In genomic region chr11:100147566-100148353, GRCm38 (mm10) we compare ENCODE assay signal across 30 mouse cellular contexts. TPM values are rescaled to one million over a fixed set of nuclear protein-coding genes. Genes with fewer than 3 reads are reported as not detected.
A peak's percentile ranks its signal among the peaks of the same experiment; 100 is the strongest.
DNase-seq lines count a peak whose midpoint lies in the region; ATAC-seq and TF ChIP-seq lines count a peak whose summit lies in the region.
"Had no signal": no experiment of that assay in that cellular context is flagged by ENCODE, and none has a peak within 500 bp of the region (broad histone marks: within the 10 kb centered on the region; RNA-seq: fewer than 3 reads in every experiment).

No protein-coding gene starts in this region.

- no peak overlapping the region for H3K4me3 ChIP-seq in heart, postnatal 0 days (ENCODE audit: low read depth, low read length)
- H3K4me3 ChIP-seq in embryonic fibroblast, embryonic 13.5 days (ENCODE audit: insufficient read depth, low read length), result no peak overlapping the region
- no peak overlapping the region for H3K4me3 ChIP-seq in small intestine, adult 2 months (ENCODE audit: low read depth, low read length)
- H3K4me3 ChIP-seq in neural tube, embryonic 15.5 days (replicated peaks), result no peak overlapping the region
- H3K4me3 ChIP-seq in forebrain, embryonic 10.5 days, result no peak overlapping the region
- H3K4me3 ChIP-seq: hindbrain, embryonic 10.5 days; limb, embryonic 12.5 days; liver, embryonic 12.5 days; lung, embryonic 15.5 days had no signal

- no peak for ATAC-seq in heart, postnatal 0 days (ENCODE audit: insufficient read depth, low read depth)
- ATAC-seq in neural tube, embryonic 15.5 days (ENCODE audit: low FRiP score), result no peak
- ATAC-seq: activated CD4-positive, CD25-positive, alpha-beta regulatory T cell, adult 4 months; forebrain, postnatal 0 days; hindbrain, postnatal 0 days; liver, embryonic 12.5 days had no signal

- H3K4me2 ChIP-seq in heart, postnatal 0 days (ENCODE audit: low read depth, low read length), result no peak overlapping the region
- no peak overlapping the region for H3K4me2 ChIP-seq in neural tube, embryonic 15.5 days
- H3K4me2 ChIP-seq: limb, embryonic 12.5 days; liver, embryonic 12.5 days; lung, embryonic 15.5 days; midbrain, embryonic 11.5 days had no signal

- 43% methylated on average over 5 of the region's 5 CpGs for whole genome bisulfite sequencing in heart, postnatal 0 days
- WGBS in small intestine, adult 2 months, result 21% methylated on average over 5 of the region's 5 CpGs
- WGBS in neural tube, embryonic 15.5 days, result 61% methylated on average over 5 of the region's 5 CpGs
- 73% methylated on average over 5 of the region's 5 CpGs for WGBS in forebrain, embryonic 10.5 days

- H3K27ac ChIP-seq in heart, postnatal 0 days (ENCODE audit: low read depth), result peak overlapping the region; percentile 36; the same call in 1 of the 2 replicates
- peak overlapping the region; percentile 90 for H3K27ac ChIP-seq in embryonic fibroblast, embryonic 13.5 days (ENCODE audit: insufficient read depth, low read length)
- peak overlapping the region; percentile 75 for H3K27ac ChIP-seq in small intestine, adult 2 months (ENCODE audit: insufficient read depth, low read depth, low read length)
- no peak overlapping the region for H3K27ac ChIP-seq in neural tube, embryonic 15.5 days (replicated peaks)
- no peak overlapping the region for H3K27ac ChIP-seq in forebrain, embryonic 10.5 days
- H3K27ac ChIP-seq: hindbrain, embryonic 10.5 days; hindbrain, postnatal 0 days; limb, embryonic 12.5 days; liver, embryonic 12.5 days; macrophage had no signal

- peaks cover 14% of the 10 kb centered on the region for H3K4me1 ChIP-seq in heart, postnatal 0 days (ENCODE audit: control insufficient read depth, insufficient read depth)
- H3K4me1 ChIP-seq in embryonic fibroblast, embryonic 13.5 days (ENCODE audit: control insufficient read depth, insufficient read depth, low read length), result peaks cover 7% of the 10 kb centered on the region
- H3K4me1 ChIP-seq in small intestine, adult 2 months (ENCODE audit: control insufficient read depth, insufficient read depth, insufficient read length, low read length), result peaks cover 39% of the 10 kb centered on the region
- peaks cover 12% of the 10 kb centered on the region for H3K4me1 ChIP-seq in neural tube, embryonic 15.5 days
- H3K4me1 ChIP-seq in forebrain, embryonic 10.5 days, result peaks cover 18% of the 10 kb centered on the region
- H3K4me1 ChIP-seq: liver, embryonic 12.5 days had no signal

- no peak for TF ChIP-seq CTCF in heart, postnatal 0 days (IDR thresholded peaks at IDR 0.05; ENCODE audit: low read depth)
- TF ChIP-seq CTCF in embryonic fibroblast, embryonic 13.5 days (IDR thresholded peaks at IDR 0.05; ENCODE audit: borderline replicate concordance, insufficient read depth, low read length), result no peak
- no peak for TF ChIP-seq CTCF in small intestine, adult 2 months (IDR thresholded peaks at IDR 0.05; ENCODE audit: extremely low read depth, insufficient read length, insufficient replicate concordance, low read depth, low read length)

- no peak for TF ChIP-seq EP300 in heart, postnatal 0 days (IDR thresholded peaks at IDR 0.05; ENCODE audit: low read depth)

- no peak for DNase-seq in heart, postnatal 0 days (ENCODE audit: low spot score)
- DNase-seq in heart, adult 18-20 months, result no peak
- DNase-seq in forebrain, embryonic 10.5 days (ENCODE audit: extremely low spot score, low spot score), result no peak
- DNase-seq in kidney, postnatal 25 days, result no peak
- DNase-seq: adrenal gland, postnatal 36 days; cerebellum, adult 18-20 months; cerebellum, postnatal 25 days; embryo, embryonic 11 days; forebrain, postnatal 0 days; kidney, adult 8-10 months; kidney, postnatal 14 days; right cerebral cortex, adult 18-20 months; spleen, adult 18-20 months had no signal

- no peaks in the 10 kb centered on the region for H3K9me3 ChIP-seq in heart, postnatal 0 days (replicated peaks; ENCODE audit: control insufficient read depth, low read length)
- no peaks in the 10 kb centered on the region for H3K9me3 ChIP-seq in neural tube, embryonic 15.5 days (replicated peaks)
- H3K9me3 ChIP-seq in forebrain, embryonic 10.5 days, result no peaks in the 10 kb centered on the region
- H3K9me3 ChIP-seq: hindbrain, embryonic 10.5 days; limb, embryonic 12.5 days; liver, embryonic 12.5 days; lung, embryonic 15.5 days had no signal

- no peak overlapping the region for H3K9ac ChIP-seq in heart, postnatal 0 days (replicated peaks; ENCODE audit: low read depth, low read length)
- H3K9ac ChIP-seq in neural tube, embryonic 15.5 days (replicated peaks), result no peak overlapping the region
- H3K9ac ChIP-seq: forebrain, postnatal 0 days; limb, embryonic 12.5 days; liver, embryonic 12.5 days; lung, embryonic 15.5 days had no signal

- peaks cover 10% of the 10 kb centered on the region; the same call in 1 of the 2 replicates for H3K27me3 ChIP-seq in heart, postnatal 0 days (ENCODE audit: control insufficient read depth, insufficient read depth, low read length)
- H3K27me3 ChIP-seq in small intestine, adult 2 months (ENCODE audit: control insufficient read depth, insufficient read depth, low read length), result no peaks in the 10 kb centered on the region
- H3K27me3 ChIP-seq in neural tube, embryonic 15.5 days (replicated peaks), result peaks cover 34% of the 10 kb centered on the region
- peaks cover 42% of the 10 kb centered on the region for H3K27me3 ChIP-seq in forebrain, embryonic 10.5 days (ENCODE audit: poor library complexity, severe bottlenecking)

- no peaks in the 10 kb centered on the region for H3K36me3 ChIP-seq in heart, postnatal 0 days (replicated peaks; ENCODE audit: control insufficient read depth, insufficient read depth, low read length)
- peaks cover 11% of the 10 kb centered on the region for H3K36me3 ChIP-seq in small intestine, adult 2 months (ENCODE audit: control insufficient read depth, insufficient read depth, low read length)
- H3K36me3 ChIP-seq in neural tube, embryonic 15.5 days, result no peaks in the 10 kb centered on the region
- no peaks in the 10 kb centered on the region for H3K36me3 ChIP-seq in forebrain, embryonic 10.5 days (replicated peaks)
- H3K36me3 ChIP-seq: hindbrain, embryonic 10.5 days; limb, embryonic 12.5 days; liver, embryonic 12.5 days; lung, embryonic 15.5 days had no signal

- TF ChIP-seq POLR2A in embryonic fibroblast, embryonic 13.5 days (IDR thresholded peaks at IDR 0.05; ENCODE audit: low read depth, low read length), result no peak
- TF ChIP-seq POLR2A in small intestine, adult 2 months (IDR thresholded peaks at IDR 0.05; ENCODE audit: low read depth, low read length), result no peak

RNA-seq across cellular contexts. Expression of gene Krt19, which starts 0.7 kb away (rescaled TPM):
- total RNA-seq in heart, postnatal 0 days (2014; rRNA removed; ENCODE audit: low replicate concordance), result 22.5 and 52.2 TPM in 2 replicates
- polyA plus RNA-seq in heart, postnatal 0 days (2015; fragmentation: Nextera tagmentation; extraction: Ambion mirVana), result 20.6 and 29.3 TPM in 2 replicates
- total RNA-seq in heart, adult 18-20 months (2021), result 1 to 10 TPM; 4.0 to 9.1 TPM
- polyA plus RNA-seq in embryonic fibroblast, embryonic 13.5 days (2011; ENCODE audit: insufficient read length, low read depth, missing spikeins), result 4.7 and 10.8 TPM in 2 replicates
- polyA plus RNA-seq in small intestine, adult 2 months (2012; rRNA removed), result 1,218 and 2,324 TPM in 2 replicates
- 4.5 and 57.6 TPM in 2 replicates for polyA plus RNA-seq in neural tube, embryonic 15.5 days (2015; fragmentation: Nextera tagmentation; extraction: Ambion mirVana)
- 5.3 and 5.4 TPM in 2 replicates for polyA plus RNA-seq in forebrain, embryonic 10.5 days (2016; fragmentation: Nextera tagmentation; extraction: Ambion mirVana)
- polyA plus RNA-seq: activated CD4-positive, CD25-positive, alpha-beta regulatory T cell, adult 4 months; macrophage had no signal

RNA-seq across cellular contexts. Expression of gene Krt15, which starts 12.0 kb away (rescaled TPM):
- total RNA-seq in heart, postnatal 0 days (2014; rRNA removed; ENCODE audit: low replicate concordance), result 0.12 and 8.1 TPM in 2 replicates
- 0.40 and 2.8 TPM in 2 replicates for polyA plus RNA-seq in heart, postnatal 0 days (2015; fragmentation: Nextera tagmentation; extraction: Ambion mirVana)
- total RNA-seq in heart, adult 18-20 months (2021), result 1 to 10 TPM in 1 of 2 experiments, not detected in 1; 1.4 TPM
- polyA plus RNA-seq in embryonic fibroblast, embryonic 13.5 days (2011; ENCODE audit: insufficient read length, low read depth, missing spikeins), result not detected in 2 replicates
- 0.32 and 1.1 TPM in 2 replicates for polyA plus RNA-seq in small intestine, adult 2 months (2012; rRNA removed)
- 3.9 and 4.1 TPM in 2 replicates for polyA plus RNA-seq in neural tube, embryonic 15.5 days (2015; fragmentation: Nextera tagmentation; extraction: Ambion mirVana)
- polyA plus RNA-seq in forebrain, embryonic 10.5 days (2016; fragmentation: Nextera tagmentation; extraction: Ambion mirVana), result 0.55 and 0.77 TPM in 2 replicates
- total RNA-seq: adrenal gland, postnatal 36 days; forebrain, postnatal 0 days; gastrocnemius, adult 18-20 months had no signal
- polyA plus RNA-seq: activated CD4-positive, CD25-positive, alpha-beta regulatory T cell, adult 4 months; macrophage had no signal

RNA-seq across cellular contexts. Expression of gene Krt13, which starts 26.4 kb away (rescaled TPM):
- total RNA-seq in heart, postnatal 0 days (2014; rRNA removed; ENCODE audit: low replicate concordance), result not detected in 2 replicates
- polyA plus RNA-seq in heart, postnatal 0 days (2015; fragmentation: Nextera tagmentation; extraction: Ambion mirVana), result 0.30 TPM in 1 of 2 replicates, not detected in the other
- not detected for total RNA-seq in heart, adult 18-20 months (2021)
- not detected in 2 replicates for polyA plus RNA-seq in embryonic fibroblast, embryonic 13.5 days (2011; ENCODE audit: insufficient read length, low read depth, missing spikeins)
- 1.0 TPM in 1 of 2 replicates, not detected in the other for polyA plus RNA-seq in small intestine, adult 2 months (2012; rRNA removed)
- polyA plus RNA-seq in neural tube, embryonic 15.5 days (2015; fragmentation: Nextera tagmentation; extraction: Ambion mirVana), result 0.24 and 0.37 TPM in 2 replicates
- not detected in 2 replicates for polyA plus RNA-seq in forebrain, embryonic 10.5 days (2016; fragmentation: Nextera tagmentation; extraction: Ambion mirVana)
- total RNA-seq: adrenal gland, postnatal 36 days; forebrain, postnatal 0 days; gastrocnemius, adult 18-20 months; gastrocnemius, postnatal 4 days; hindbrain, postnatal 0 days; layer of hippocampus, postnatal 10 days had no signal
- polyA plus RNA-seq: activated CD4-positive, CD25-positive, alpha-beta regulatory T cell, adult 4 months; forebrain, postnatal 0 days; hindbrain, postnatal 0 days; limb, embryonic 12.5 days; liver, embryonic 12.5 days; macrophage; midbrain, embryonic 11.5 days; neural tube, embryonic 11.5 days had no signal

RNA-seq across cellular contexts. Expression of gene Krt36, which starts 42.3 kb away (rescaled TPM):
- total RNA-seq in heart, postnatal 0 days (2014; rRNA removed; ENCODE audit: low replicate concordance), result not detected in 2 replicates
- polyA plus RNA-seq in heart, postnatal 0 days (2015; fragmentation: Nextera tagmentation; extraction: Ambion mirVana), result not detected in 2 replicates
- not detected for total RNA-seq in heart, adult 18-20 months (2021)
- polyA plus RNA-seq in embryonic fibroblast, embryonic 13.5 days (2011; ENCODE audit: insufficient read length, low read depth, missing spikeins), result not detected in 2 replicates
- not detected in 2 replicates for polyA plus RNA-seq in small intestine, adult 2 months (2012; rRNA removed)
- polyA plus RNA-seq in neural tube, embryonic 15.5 days (2015; fragmentation: Nextera tagmentation; extraction: Ambion mirVana), result 0.14 TPM in 1 of 2 replicates, not detected in the other
- polyA plus RNA-seq in forebrain, embryonic 10.5 days (2016; fragmentation: Nextera tagmentation; extraction: Ambion mirVana), result not detected in 2 replicates
- total RNA-seq: forebrain, postnatal 0 days; gastrocnemius, adult 18-20 months; gastrocnemius, postnatal 4 days; hindbrain, postnatal 0 days; layer of hippocampus, postnatal 10 days had no signal
- polyA plus RNA-seq: activated CD4-positive, CD25-positive, alpha-beta regulatory T cell, adult 4 months; forebrain, postnatal 0 days; heart, embryonic 16.5 days; hindbrain, embryonic 10.5 days; liver, embryonic 12.5 days; macrophage; midbrain, embryonic 11.5 days; neural tube, embryonic 11.5 days had no signal

RNA-seq across cellular contexts. Expression of gene Krt9, which starts 45.3 kb away (rescaled TPM):
- not detected in 2 replicates for total RNA-seq in heart, postnatal 0 days (2014; rRNA removed; ENCODE audit: low replicate concordance)
- polyA plus RNA-seq in heart, postnatal 0 days (2015; fragmentation: Nextera tagmentation; extraction: Ambion mirVana), result not detected in 2 replicates
- total RNA-seq in heart, adult 18-20 months (2021), result not detected
- polyA plus RNA-seq in embryonic fibroblast, embryonic 13.5 days (2011; ENCODE audit: insufficient read length, low read depth, missing spikeins), result not detected in 2 replicates
- polyA plus RNA-seq in small intestine, adult 2 months (2012; rRNA removed), result not detected in 2 replicates
- polyA plus RNA-seq in neural tube, embryonic 15.5 days (2015; fragmentation: Nextera tagmentation; extraction: Ambion mirVana), result 0.06 and 0.08 TPM in 2 replicates
- polyA plus RNA-seq in forebrain, embryonic 10.5 days (2016; fragmentation: Nextera tagmentation; extraction: Ambion mirVana), result not detected in 2 replicates
- total RNA-seq: adrenal gland, postnatal 36 days; forebrain, postnatal 0 days; gastrocnemius, adult 18-20 months had no signal
- polyA plus RNA-seq: activated CD4-positive, CD25-positive, alpha-beta regulatory T cell, adult 4 months; embryonic facial prominence, embryonic 14.5 days; heart, embryonic 16.5 days; hindbrain, embryonic 10.5 days; limb, embryonic 12.5 days; liver, embryonic 12.5 days; lung, embryonic 15.5 days; macrophage; midbrain, embryonic 11.5 days; neural tube, embryonic 11.5 days had no signal

Comparison
In these comparisons a context has a peak if more than half of its experiments do, and no peak if none do; other contexts are left out.
1. H3K27ac ChIP-seq: peak in heart, postnatal 0 days (single experiment), embryonic fibroblast, embryonic 13.5 days (single experiment) and small intestine, adult 2 months (single experiment); none in neural tube, embryonic 15.5 days (single experiment) and forebrain, embryonic 10.5 days (single experiment).
2. RNA of gene Krt19, which starts 0.7 kb away (polyA plus RNA-seq): 1,218 to 2,324 TPM in small intestine, adult 2 months; 20.6 to 29.3 TPM in heart, postnatal 0 days, 5.3 to 5.4 TPM in forebrain, embryonic 10.5 days, 4.7 to 10.8 TPM in embryonic fibroblast, embryonic 13.5 days and 4.5 to 57.6 TPM in neural tube, embryonic 15.5 days; every median in the first group is over 10 times any median in the second.